Mouse (Mus musculus) liver, adult 10 weeks (tissue): ENCODE results near the gene Pacsin2. TPM values are rescaled to one million over a fixed set of nuclear protein-coding genes. Genes with fewer than 3 reads are reported as not detected.

ENCODE experiments used
- polyA plus RNA-seq: library from polyadenylated mRNA; stranded (reverse); fragments of 350-450 nt; fragmentation: Illumina TruSeq; extraction: RNeasy Lipid Tissue Mini Kit (QIAGEN cat#74804); gene quantifications from one replicate; pipeline ENCODE4 v1.2.3, GENCODE M21; 2014; ENCODE audit warnings: low read depth, low replicate concordance

Pacsin2 gene
- polyA plus RNA-seq = 17.5 TPM

GRCm38 (mm10) chr15:83464083-83464904 is at the start of gene Pacsin2:
Gene Pacsin2 (minus strand): TSS chr15:83464606.

GRCm38 (mm10) chr15:83510805-83511405 is 46.5 kb upstream of the Pacsin2 start, which contains the start of gene Ttll1:
Gene Ttll1 (minus strand): TSS chr15:83510893.

GRCm38 (mm10) chr15:83349954-83350711 is 114.3 kb downstream of the Pacsin2 start, which contains the start of gene Arfgap3:
Gene Arfgap3 (minus strand): TSS chr15:83350247.

Other genes starting within 250 kb of the Pacsin2 start
- gene A4galt, start 212.8 kb downstream of the Pacsin2 start, polyA plus RNA-seq = not detected
- gene Arfgap3, start 114.4 kb downstream of the Pacsin2 start, polyA plus RNA-seq = 2.5 TPM
- 1.0 TPM for gene Ttll1, start 46.3 kb upstream of the Pacsin2 start, polyA plus RNA-seq
- 0.90 TPM for gene Bik, start 62.3 kb upstream of the Pacsin2 start, polyA plus RNA-seq
- 2.5 TPM for gene Tspo, start 99.0 kb upstream of the Pacsin2 start, polyA plus RNA-seq
- gene Mcat, start 99.2 kb upstream of the Pacsin2 start, polyA plus RNA-seq = 3.3 TPM
- gene Ttll12, start 130.6 kb upstream of the Pacsin2 start, polyA plus RNA-seq = 0.34 TPM